Mouse (Mus musculus) heart, embryonic 13.5 days (tissue): ENCODE data around the gene Zdhhc17. TPM values are rescaled to one million over a fixed set of nuclear protein-coding genes. Genes with fewer than 3 reads are reported as not detected.
A peak's percentile ranks its signal among the peaks of the same experiment; 100 is the strongest.

Source experiments
- ATAC-seq: fragments of 200-750 bp; cut with Nextera tagmentation; 2 replicates; pipeline ENCODE4 v1.8.0; 2017; ENCODE audit warnings: moderate TSS enrichment; ENCODE audit not compliant: insufficient number of reproducible peaks, low FRiP score, low TSS enrichment; ENCODE audit errors: extremely low read depth
- H3K27ac ChIP-seq: fragments of 300-500 bp; sonication (generic); replicated peaks from 2 replicates; pipeline ENCODE4 v1.5.1; 2015; ENCODE audit warnings: moderate library complexity, mild to moderate bottlenecking, inconsistent platforms
- H3K27me3 ChIP-seq: fragments of 300-500 bp; sonication (generic); replicated peaks from 2 replicates; pipeline ENCODE4 v1.6.1; 2015; ENCODE audit warnings: mild to moderate bottlenecking, inconsistent platforms
- H3K36me3 ChIP-seq: fragments of 300-500 bp; sonication (generic); 2 replicates; pipeline ENCODE4 v1.6.1; 2015; ENCODE audit warnings: mild to moderate bottlenecking, inconsistent platforms
- H3K4me1 ChIP-seq: fragments of 300-500 bp; sonication (generic); 2 replicates; pipeline ENCODE4 v1.6.1; 2015; ENCODE audit warnings: inconsistent platforms
- H3K4me2 ChIP-seq: fragments of 300-500 bp; sonication (generic); 2 replicates; pipeline ENCODE4 v1.6.1; 2015; ENCODE audit warnings: inconsistent platforms, mild to moderate bottlenecking, moderate library complexity
- H3K4me3 ChIP-seq: fragments of 300-500 bp; sonication (generic); 2 replicates; pipeline ENCODE4 v1.5.1; 2015; ENCODE audit warnings: moderate library complexity, mild to moderate bottlenecking, inconsistent platforms
- H3K9ac ChIP-seq: fragments of 300-500 bp; sonication (generic); 2 replicates; pipeline ENCODE4 v1.6.1; 2015; ENCODE audit warnings: inconsistent platforms, mild to moderate bottlenecking, moderate library complexity
- H3K9me3 ChIP-seq: fragments of 300-500 bp; sonication (generic); 2 replicates; pipeline ENCODE4 v1.6.1; 2016; ENCODE audit warnings: inconsistent platforms
- WGBS: fragments of 180-500 bp; shearing (Covaris S2); methylation state at CpG from one replicate; pipeline ENCODE4 v1.1.7; 2015; ENCODE audit warnings: mixed read lengths; 5-methylcytosine and 5-hydroxymethylcytosine counted together
- polyA plus RNA-seq: library from polyadenylated mRNA; unstranded; fragments of >200 nt; fragmentation: Nextera tagmentation; extraction: Ambion mirVana; gene quantifications from 2 replicates; pipeline ENCODE4 v1.2.1, GENCODE M21; 2015

The Zdhhc17 gene
- polyA plus RNA-seq, 1 experiment from 2014 or later = 15.4 TPM

DNA sequence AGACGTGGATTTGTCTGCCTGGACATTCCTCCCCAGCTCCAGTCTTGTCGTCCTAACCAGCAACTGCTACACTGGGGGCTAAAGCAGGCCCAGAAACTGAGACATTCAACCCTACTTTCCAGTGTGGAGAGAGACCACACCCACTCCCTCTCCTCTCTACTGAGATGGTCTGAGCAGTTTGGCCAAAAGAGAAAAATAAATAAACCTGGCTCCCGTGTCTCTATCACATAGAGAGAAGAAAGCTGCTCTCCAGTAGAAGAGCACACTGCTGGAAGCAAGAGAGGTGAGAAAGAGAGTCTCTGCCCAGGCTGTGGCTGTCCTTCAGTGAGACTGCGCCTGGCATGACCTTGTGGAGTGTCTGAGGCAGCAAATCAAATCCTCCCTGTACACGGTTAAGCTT is 10.7 kb downstream of the Zdhhc17 start:
- no peak overlapping the region for H3K27ac ChIP-seq
- H3K9ac ChIP-seq = no peak overlapping the region; the same call in 1 of the 2 replicates
- no peak overlapping the region for H3K4me3 ChIP-seq
- H3K4me1 ChIP-seq = peaks cover 20% of the 10 kb centered on the region
- 53% methylated on average over 5 of the region's 5 CpGs for WGBS
- H3K36me3 ChIP-seq = peaks cover 3% of the 10 kb centered on the region; the same call in 1 of the 2 replicates
- no peak for ATAC-seq
- no peaks in the 10 kb centered on the region for H3K9me3 ChIP-seq
- H3K27me3 ChIP-seq = no peaks in the 10 kb centered on the region
- no peak overlapping the region for H3K4me2 ChIP-seq

DNA sequence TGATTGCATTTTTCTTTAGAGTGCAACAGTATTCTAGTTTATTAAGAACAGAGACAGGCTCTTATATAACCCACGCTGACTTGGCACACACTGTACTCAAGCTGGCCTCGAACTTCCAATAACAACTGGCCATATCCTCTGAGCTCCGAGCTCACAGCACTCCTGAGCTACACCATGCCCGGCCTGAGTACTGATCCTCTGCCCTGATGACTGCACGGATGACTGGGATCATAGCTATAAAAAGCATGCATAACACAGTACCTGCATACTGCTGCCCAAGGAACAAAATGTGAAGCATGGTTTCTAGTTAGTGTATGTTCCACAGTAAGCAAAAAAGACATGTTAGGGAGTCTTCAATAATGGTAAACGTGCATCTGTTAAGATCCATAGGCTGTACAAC is 12.8 kb downstream of the Zdhhc17 start:
- Histone ChIP-seq H3K4me2 (no peak overlapping the region), H3K4me3 (no peak overlapping the region), H3K9me3 (no peaks in the 10 kb centered on the region), H3K9ac (no peak overlapping the region), H3K36me3 (peaks cover 3% of the 10 kb centered on the region; the same call in 1 of the 2 replicates), H3K27ac (no peak overlapping the region), H3K4me1 (peaks cover 24% of the 10 kb centered on the region), H3K27me3 (no peaks in the 10 kb centered on the region)
- WGBS = 73% methylated on average over 6 of the region's 6 CpGs
- no peak for ATAC-seq

DNA sequence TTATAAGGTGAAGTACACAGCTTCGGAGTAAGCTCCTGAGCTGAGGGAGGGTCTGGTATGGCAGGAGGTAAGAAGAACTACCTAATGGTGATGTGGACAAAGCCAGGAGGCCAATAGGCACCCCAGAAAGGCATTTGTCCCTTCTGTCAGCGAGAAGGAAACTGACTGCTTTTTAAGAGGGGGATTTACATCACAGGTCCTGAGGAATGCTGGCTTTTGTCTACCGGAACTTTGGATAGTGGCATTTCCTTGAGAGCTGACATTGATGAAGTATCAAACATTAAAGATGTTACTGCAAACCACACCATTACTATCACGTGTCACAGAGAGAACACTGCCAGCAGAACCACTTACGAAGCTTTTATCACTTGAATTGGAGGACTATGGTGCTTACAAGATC is 15.2 kb downstream of the Zdhhc17 start:
- Histone ChIP-seq H3K4me1 (peaks cover 42% of the 10 kb centered on the region), H3K27ac (no peak overlapping the region), H3K9ac (no peak overlapping the region), H3K4me3 (no peak overlapping the region), H3K9me3 (no peaks in the 10 kb centered on the region), H3K36me3 (peaks cover 1% of the 10 kb centered on the region; the same call in 1 of the 2 replicates), H3K4me2 (no peak overlapping the region), H3K27me3 (no peaks in the 10 kb centered on the region)
- WGBS = 54% methylated on average over 5 of the region's 5 CpGs
- ATAC-seq = no peak

DNA sequence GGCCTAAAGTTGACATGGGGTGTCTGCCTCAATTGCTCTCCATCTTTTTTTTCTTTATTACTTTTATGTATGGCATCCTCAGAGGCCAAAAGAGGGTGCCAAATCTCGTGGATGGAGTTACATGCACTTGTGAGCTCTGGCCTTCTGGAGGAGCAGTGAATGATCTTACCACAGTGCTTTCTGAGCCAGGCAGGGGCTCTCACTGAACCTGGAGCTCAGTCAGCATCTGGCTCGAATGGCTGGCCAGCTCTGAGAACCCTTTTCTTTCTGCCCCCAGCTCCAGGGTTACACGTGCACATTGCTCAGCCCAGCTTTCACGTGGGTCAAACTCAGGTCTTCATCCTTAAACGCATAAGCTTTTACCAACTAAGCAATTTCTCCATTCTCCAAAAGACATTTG is 16.7 kb downstream of the Zdhhc17 start:
- H3K27me3 ChIP-seq = no peaks in the 10 kb centered on the region
- H3K4me1 ChIP-seq = peaks cover 33% of the 10 kb centered on the region
- H3K9ac ChIP-seq = no peak overlapping the region
- no peak for ATAC-seq
- no peak overlapping the region for H3K4me2 ChIP-seq
- H3K27ac ChIP-seq = no peak overlapping the region
- no peaks in the 10 kb centered on the region for H3K9me3 ChIP-seq
- no peak overlapping the region for H3K4me3 ChIP-seq
- WGBS = 67% methylated on average over 5 of the region's 5 CpGs
- no peaks in the 10 kb centered on the region for H3K36me3 ChIP-seq

DNA sequence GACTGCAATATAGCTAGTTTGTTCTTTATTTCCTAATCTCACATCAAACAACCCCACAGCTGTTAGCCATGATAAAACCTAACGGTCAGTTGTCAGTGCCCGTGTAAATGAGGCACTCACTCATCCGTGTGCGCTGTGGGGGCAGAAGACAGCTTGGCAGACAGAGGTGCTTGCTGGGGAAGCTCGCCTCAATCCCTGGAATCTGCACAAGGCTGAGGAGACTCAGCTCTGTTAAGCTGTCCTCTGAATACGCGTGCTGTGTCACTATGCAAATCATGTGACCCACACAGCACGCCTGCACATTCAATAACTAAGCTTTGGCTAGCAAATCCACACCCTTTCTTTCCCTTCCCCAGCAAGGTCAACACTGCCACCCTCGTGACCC is 17.9 kb downstream of the Zdhhc17 start:
- no peak; the same call in 1 of the 2 replicates for ATAC-seq
- Histone ChIP-seq H3K27ac (peak overlapping the region; percentile 46; the same call in 1 of the 2 replicates), H3K36me3 (no peaks in the 10 kb centered on the region), H3K9ac (peak overlapping the region; percentile 44; the same call in 1 of the 2 replicates), H3K4me3 (no peak overlapping the region), H3K4me2 (peak overlapping the region; percentile 36; the same call in 1 of the 2 replicates), H3K9me3 (no peaks in the 10 kb centered on the region), H3K4me1 (peaks cover 33% of the 10 kb centered on the region), H3K27me3 (no peaks in the 10 kb centered on the region)
- WGBS = 19% methylated on average over 9 of the region's 9 CpGs

DNA sequence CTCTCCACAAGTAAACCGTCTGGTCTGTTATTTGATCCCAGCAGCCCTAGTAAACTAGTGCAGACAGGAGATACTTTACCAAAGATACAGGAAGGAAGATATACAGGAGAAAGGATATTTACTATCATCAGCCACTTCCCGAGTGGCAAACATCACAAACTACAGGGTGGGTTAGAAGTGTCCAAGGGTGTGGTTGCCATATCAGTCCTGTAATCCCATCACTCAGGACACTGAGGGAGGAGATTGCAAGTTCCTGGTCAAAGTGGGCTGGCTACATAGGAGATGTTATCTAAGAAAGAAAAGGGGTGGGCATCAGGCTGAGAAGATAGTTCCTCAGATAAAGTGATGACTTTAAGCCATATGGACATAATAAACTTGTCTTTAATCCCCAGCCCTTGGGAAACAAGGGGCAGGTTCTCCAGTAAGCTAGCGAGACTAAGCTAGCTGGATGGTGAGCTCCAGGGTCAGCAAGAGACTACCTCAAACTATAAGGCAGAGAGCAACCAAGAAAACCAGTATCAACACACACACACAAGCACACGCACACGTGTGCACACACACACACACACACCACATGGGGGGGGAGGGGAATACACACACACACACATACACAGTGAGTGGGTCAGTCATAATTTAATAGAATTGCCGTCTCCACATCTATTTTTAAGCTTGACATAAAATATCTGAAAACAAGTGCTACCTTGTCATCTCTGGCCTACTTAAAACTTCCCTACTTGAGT is 18.5 kb downstream of the Zdhhc17 start:
- Histone ChIP-seq H3K27ac (peak overlapping the region; percentile 46; the same call in 1 of the 2 replicates), H3K36me3 (no peaks in the 10 kb centered on the region), H3K4me1 (peaks cover 38% of the 10 kb centered on the region), H3K4me2 (peak overlapping the region; percentile 36; the same call in 1 of the 2 replicates), H3K9me3 (no peaks in the 10 kb centered on the region), H3K27me3 (no peaks in the 10 kb centered on the region), H3K4me3 (no peak overlapping the region), H3K9ac (peak overlapping the region; percentile 44; the same call in 1 of the 2 replicates)
- WGBS = 60% methylated on average over 6 of the region's 6 CpGs
- ATAC-seq = no peak

DNA sequence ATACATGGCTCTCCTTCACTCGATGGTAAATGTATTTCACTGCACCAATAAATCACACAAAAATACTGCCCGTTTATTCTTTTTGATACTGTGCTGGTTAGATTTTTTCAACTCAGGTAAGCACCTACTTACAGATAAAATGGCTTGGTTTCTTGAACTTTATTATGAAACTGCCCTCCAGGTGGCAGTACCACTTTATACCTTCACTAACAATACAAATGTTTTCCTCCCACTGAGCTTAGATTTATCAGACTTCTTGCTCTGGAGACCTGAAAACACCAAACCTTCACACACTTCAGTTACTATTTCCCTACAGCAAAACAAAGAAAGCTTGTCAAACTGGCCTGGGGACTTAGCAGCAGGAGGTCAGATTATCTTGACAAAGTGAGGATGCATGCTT is 20.2 kb downstream of the Zdhhc17 start:
- no peak for ATAC-seq
- no peak overlapping the region for H3K27ac ChIP-seq
- 46% methylated on average over 2 of the region's 2 CpGs for WGBS
- no peaks in the 10 kb centered on the region for H3K27me3 ChIP-seq
- H3K9ac ChIP-seq = no peak overlapping the region; the same call in 1 of the 2 replicates
- no peak overlapping the region for H3K4me3 ChIP-seq
- peaks cover 39% of the 10 kb centered on the region for H3K4me1 ChIP-seq
- H3K9me3 ChIP-seq = no peaks in the 10 kb centered on the region
- H3K4me2 ChIP-seq = no peak overlapping the region
- no peaks in the 10 kb centered on the region for H3K36me3 ChIP-seq

DNA sequence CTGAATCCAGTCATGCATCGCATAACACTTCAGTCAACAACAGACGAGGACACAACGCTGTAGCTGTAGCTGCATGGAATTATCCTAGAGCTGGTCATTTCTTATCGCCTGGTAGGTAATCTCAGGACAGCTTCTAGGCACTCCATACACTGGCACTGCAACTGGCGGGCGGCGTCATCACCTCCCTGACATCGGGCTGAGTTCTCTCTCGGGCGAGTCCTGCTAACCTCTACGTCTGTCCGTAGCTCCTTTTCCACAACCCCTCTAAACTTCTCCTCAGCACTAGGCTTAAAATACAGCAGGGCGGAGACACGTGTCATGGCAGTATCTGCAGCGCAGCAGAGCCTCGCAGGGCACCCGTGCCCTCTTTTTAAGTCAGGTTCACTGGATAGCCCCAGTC is 23.3 kb downstream of the Zdhhc17 start:
- Histone ChIP-seq H3K9me3 (no peaks in the 10 kb centered on the region), H3K4me1 (peaks cover 31% of the 10 kb centered on the region), H3K27ac (peak overlapping the region; percentile 21; the same call in 1 of the 2 replicates), H3K27me3 (no peaks in the 10 kb centered on the region), H3K4me3 (0 out of 2 replicates have a peak overlapping the region, but pooled peaks have one; percentile 6), H3K4me2 (peak overlapping the region; percentile 53), H3K9ac (peak overlapping the region; percentile 28), H3K36me3 (0 out of 2 replicates have a peak, but pooled peaks cover 3% of the 10 kb centered on the region)
- no peak; the same call in 1 of the 2 replicates for ATAC-seq
- WGBS = 48% methylated on average over 17 of the region's 17 CpGs

DNA sequence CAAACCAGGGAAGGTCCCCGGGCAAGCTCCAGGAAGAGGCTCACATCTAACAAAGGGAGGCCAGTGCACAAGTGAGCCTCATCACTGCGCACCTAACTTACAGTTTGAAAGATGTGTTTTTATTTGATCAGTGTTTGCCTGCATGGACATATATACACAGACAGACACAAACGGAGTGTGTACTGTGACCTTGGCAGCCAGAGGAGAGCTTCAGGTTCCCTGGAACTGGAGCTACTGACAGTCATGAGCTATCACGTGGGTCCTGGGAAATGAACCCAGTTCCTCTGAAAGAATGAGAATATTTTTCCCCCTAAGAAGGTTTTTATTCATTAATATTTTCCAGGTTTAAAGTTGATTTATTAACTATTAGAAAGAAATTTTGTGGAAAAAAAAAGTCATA is 27.2 kb downstream of the Zdhhc17 start:
- peaks cover 21% of the 10 kb centered on the region for H3K36me3 ChIP-seq
- no peaks in the 10 kb centered on the region for H3K9me3 ChIP-seq
- no peaks in the 10 kb centered on the region for H3K27me3 ChIP-seq
- H3K4me3 ChIP-seq = no peak overlapping the region
- H3K4me2 ChIP-seq = no peak overlapping the region
- H3K4me1 ChIP-seq = peaks cover 18% of the 10 kb centered on the region
- 79% methylated on average over 4 of the region's 4 CpGs for WGBS
- H3K27ac ChIP-seq = no peak overlapping the region
- no peak overlapping the region for H3K9ac ChIP-seq
- ATAC-seq = no peak

DNA sequence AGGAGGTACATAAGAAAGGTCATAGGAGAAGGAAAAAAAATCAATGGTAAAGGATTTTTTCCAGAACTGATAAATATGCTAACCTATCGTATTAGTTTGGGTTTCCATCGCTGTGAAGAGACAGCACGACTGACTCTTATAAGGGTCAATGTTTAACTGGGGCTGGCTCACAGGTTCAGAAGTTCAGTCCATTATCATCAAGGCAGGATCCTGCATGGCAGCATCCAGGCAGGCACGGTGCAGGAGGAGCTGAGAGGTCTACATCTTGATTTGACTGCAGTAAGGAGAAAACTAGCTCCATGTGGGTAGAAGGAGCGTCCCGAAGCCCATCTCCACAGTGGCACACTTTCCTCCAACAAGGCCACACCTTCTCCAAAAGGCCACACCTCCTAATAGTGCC is 29.5 kb downstream of the Zdhhc17 start:
- Histone ChIP-seq H3K4me1 (0 out of 2 replicates have a peak, but pooled peaks cover 4% of the 10 kb centered on the region), H3K4me3 (no peak overlapping the region), H3K9ac (no peak overlapping the region), H3K27me3 (no peaks in the 10 kb centered on the region), H3K27ac (no peak overlapping the region), H3K36me3 (peaks cover 31% of the 10 kb centered on the region), H3K4me2 (no peak overlapping the region), H3K9me3 (no peaks in the 10 kb centered on the region)
- ATAC-seq = no peak
- 89% methylated on average over 6 of the region's 6 CpGs for WGBS

DNA sequence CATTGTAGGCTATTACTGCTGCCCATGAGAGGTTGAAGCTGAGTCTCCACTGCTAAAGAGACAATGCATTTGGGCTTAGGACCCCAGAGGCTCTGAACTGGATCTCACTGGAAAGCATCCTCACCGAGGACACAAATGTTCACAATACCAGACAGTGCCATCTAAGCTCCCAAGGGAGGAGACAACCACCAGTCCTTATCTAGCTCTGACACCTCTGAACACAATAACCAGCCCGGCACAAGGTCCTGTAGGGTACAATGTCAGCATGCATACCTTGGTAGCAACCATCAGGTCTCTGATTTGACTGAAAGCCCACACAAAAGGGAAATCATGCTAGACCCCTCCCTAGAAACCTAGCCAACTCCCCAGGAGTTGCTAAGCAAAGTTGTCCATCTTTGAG is 30.5 kb downstream of the Zdhhc17 start:
- WGBS = 46% methylated on average over 2 of the region's 2 CpGs
- no peak for ATAC-seq
- no peak overlapping the region for H3K9ac ChIP-seq
- H3K9me3 ChIP-seq = no peaks in the 10 kb centered on the region
- H3K4me1 ChIP-seq = 0 out of 2 replicates have a peak, but pooled peaks cover 4% of the 10 kb centered on the region
- H3K27ac ChIP-seq = no peak overlapping the region
- no peak overlapping the region for H3K4me3 ChIP-seq
- peaks cover 31% of the 10 kb centered on the region for H3K36me3 ChIP-seq
- no peak overlapping the region for H3K4me2 ChIP-seq
- H3K27me3 ChIP-seq = no peaks in the 10 kb centered on the region

DNA sequence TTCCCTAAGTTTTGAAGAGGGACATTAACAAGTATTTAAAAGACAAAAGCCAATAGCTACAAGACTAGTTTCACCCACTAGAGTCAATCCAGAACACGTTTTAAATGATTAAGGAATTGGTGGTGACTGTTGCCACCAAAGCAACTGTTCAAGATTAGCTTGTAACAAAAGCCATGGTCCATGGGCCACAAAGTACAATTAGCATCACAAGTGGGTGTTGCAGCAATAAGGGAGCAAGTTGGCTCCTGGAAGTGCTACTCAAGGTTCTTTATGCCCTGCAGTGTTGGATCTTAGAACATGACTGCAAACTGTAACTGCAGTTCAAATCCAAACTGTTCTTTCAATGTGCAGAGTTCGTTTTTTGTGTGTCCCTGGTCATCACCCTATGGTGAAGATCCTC is 32.6 kb downstream of the Zdhhc17 start:
- ATAC-seq = no peak
- 60% methylated on average over 2 of the region's 2 CpGs for WGBS

More for the DNA sequence above, 32.6 kb downstream of the Zdhhc17 start:
- Histone ChIP-seq H3K27ac (no peak overlapping the region), H3K9ac (no peak overlapping the region), H3K4me1 (no peaks in the 10 kb centered on the region), H3K4me3 (no peak overlapping the region), H3K27me3 (no peaks in the 10 kb centered on the region), H3K9me3 (no peaks in the 10 kb centered on the region), H3K4me2 (no peak overlapping the region), H3K36me3 (peaks cover 46% of the 10 kb centered on the region)
